In genomic region chr17:55964996-55965395, GRCm38 (mm10) we compare ENCODE assay signal across 34 mouse cellular contexts. TPM values are rescaled to one million over a fixed set of nuclear protein-coding genes. Genes with fewer than 3 reads are reported as not detected.
DNase-seq lines count a peak whose midpoint lies in the region; ATAC-seq and TF ChIP-seq lines count a peak whose summit lies in the region.
"Had no signal": no experiment of that assay in that cellular context is flagged by ENCODE, and none has a peak within 500 bp of the region (broad histone marks: within the 10 kb centered on the region; RNA-seq: fewer than 3 reads in every experiment).

No protein-coding gene starts in this region.

- TF ChIP-seq EP300 in ES-Bruce4 (IDR thresholded peaks at IDR 0.05; ENCODE audit: insufficient read depth, low read depth, low read length): no peak

- no peak overlapping the region for H3K9ac ChIP-seq in forebrain, embryonic 11.5 days (ENCODE audit: low read length)
- no peak overlapping the region for H3K9ac ChIP-seq in forebrain, embryonic 13.5 days
- H3K9ac ChIP-seq in kidney, embryonic 16.5 days (replicated peaks; ENCODE audit: low read length): no peak overlapping the region
- no peak overlapping the region for H3K9ac ChIP-seq in ES-Bruce4 (ENCODE audit: low read depth, poor library complexity, severe bottlenecking)
- H3K9ac ChIP-seq: forebrain, embryonic 12.5 days; heart, embryonic 13.5 days; hindbrain, embryonic 14.5 days; limb, embryonic 12.5 days; liver, embryonic 15.5 days; lung, embryonic 14.5 days; neural tube, embryonic 13.5 days; stomach, embryonic 15.5 days had no signal

- WGBS in forebrain, embryonic 11.5 days: 86% methylated on average over 9 of the region's 9 CpGs
- 86% methylated on average over 9 of the region's 9 CpGs for WGBS in forebrain, embryonic 13.5 days
- WGBS in kidney, embryonic 16.5 days: 91% methylated on average over 9 of the region's 9 CpGs
- WGBS in kidney, adult 2 months: 75% methylated on average over 9 of the region's 9 CpGs

- TF ChIP-seq POLR2A in kidney, adult 2 months (IDR thresholded peaks at IDR 0.05; ENCODE audit: low read depth, low read length): no peak
- TF ChIP-seq POLR2A in ES-Bruce4 (IDR thresholded peaks at IDR 0.05; ENCODE audit: insufficient read depth, low read length): no peak

- H3K4me2 ChIP-seq in forebrain, embryonic 11.5 days (ENCODE audit: low read depth, low read length, severe bottlenecking): no peak overlapping the region
- no peak overlapping the region for H3K4me2 ChIP-seq in forebrain, embryonic 13.5 days
- H3K4me2 ChIP-seq in kidney, embryonic 16.5 days (replicated peaks; ENCODE audit: low read depth, low read length): no peak overlapping the region
- H3K4me2 ChIP-seq: forebrain, embryonic 12.5 days; heart, embryonic 13.5 days; hindbrain, embryonic 14.5 days; limb, embryonic 12.5 days; liver, embryonic 15.5 days; lung, embryonic 14.5 days; midbrain, embryonic 11.5 days; neural tube, embryonic 13.5 days; stomach, embryonic 15.5 days had no signal

- ATAC-seq in forebrain, embryonic 11.5 days (replicated peaks; ENCODE audit: low FRiP score): no peak
- no peak for ATAC-seq in forebrain, embryonic 13.5 days
- ATAC-seq in kidney, embryonic 16.5 days (ENCODE audit: low FRiP score, low TSS enrichment): no peak
- ATAC-seq: Patski had no signal

- peak; percentile 45 for DNase-seq in forebrain, embryonic 11.5 days (ENCODE audit: low spot score)
- DNase-seq in kidney, adult 2 months: no peak
- peak; percentile 53 for DNase-seq in 3T3-L1 (ENCODE audit: low read depth, low spot score)
- DNase-seq in right cerebral cortex, adult 18-20 months: no peak
- DNase-seq: adrenal gland, postnatal 25 days; B cell, adult 2 months; cerebellum, adult 18-20 months; gastrocnemius, adult 2 months; gastrocnemius, postnatal 36 days; heart, postnatal 10 days; kidney, adult 9 months; lung, embryonic 14.5 days; lung, postnatal 36 days; right cerebral cortex, postnatal 25 days; thymus, adult 18-20 months; thymus, postnatal 25 days had no signal

- TF ChIP-seq CTCF in kidney, adult 2 months (conservative IDR thresholded peaks at IDR 0.05; ENCODE audit: insufficient read depth, insufficient read length, low read depth, low read length): no peak
- TF ChIP-seq CTCF in ES-Bruce4 (IDR thresholded peaks at IDR 0.05; ENCODE audit: low read depth, low read length): peak; percentile 54

- peaks cover 2% of the 10 kb centered on the region; the same call in 1 of the 2 replicates for H3K36me3 ChIP-seq in forebrain, embryonic 11.5 days (ENCODE audit: control insufficient read depth, insufficient read depth, low read length)
- peaks cover 59% of the 10 kb centered on the region for H3K36me3 ChIP-seq in forebrain, embryonic 13.5 days (ENCODE audit: poor library complexity, severe bottlenecking)
- peaks cover 37% of the 10 kb centered on the region for H3K36me3 ChIP-seq in kidney, embryonic 16.5 days (ENCODE audit: insufficient read depth, low read length)
- no peaks in the 10 kb centered on the region for H3K36me3 ChIP-seq in kidney, adult 2 months (ENCODE audit: control insufficient read depth, insufficient read depth, low read length)
- no peaks in the 10 kb centered on the region for H3K36me3 ChIP-seq in ES-Bruce4 (ENCODE audit: control insufficient read depth, insufficient read depth, low read length, poor library complexity, severe bottlenecking)

- no peaks in the 10 kb centered on the region for H3K9me3 ChIP-seq in forebrain, embryonic 11.5 days (ENCODE audit: control insufficient read depth, low read length)
- no peaks in the 10 kb centered on the region for H3K9me3 ChIP-seq in forebrain, embryonic 13.5 days (replicated peaks)
- H3K9me3 ChIP-seq in kidney, embryonic 16.5 days (ENCODE audit: low read length): no peaks in the 10 kb centered on the region
- no peaks in the 10 kb centered on the region for H3K9me3 ChIP-seq in ES-Bruce4 (replicated peaks; ENCODE audit: control insufficient read depth, insufficient read depth, low read length, poor library complexity, severe bottlenecking)
- H3K9me3 ChIP-seq: forebrain, embryonic 12.5 days; G1E; heart, embryonic 13.5 days; limb, embryonic 12.5 days; liver, embryonic 15.5 days; neural tube, embryonic 13.5 days; stomach, embryonic 15.5 days had no signal

- H3K4me1 ChIP-seq in forebrain, embryonic 11.5 days (replicated peaks; ENCODE audit: control insufficient read depth, insufficient read depth, low read length): peaks cover 8% of the 10 kb centered on the region; the same call in 1 of the 2 replicates
- peaks cover 12% of the 10 kb centered on the region for H3K4me1 ChIP-seq in forebrain, embryonic 13.5 days
- H3K4me1 ChIP-seq in kidney, embryonic 16.5 days (ENCODE audit: insufficient read depth, low read length): peaks cover 9% of the 10 kb centered on the region
- H3K4me1 ChIP-seq in kidney, adult 2 months (ENCODE audit: control insufficient read depth, insufficient read depth, low read length): peaks cover 6% of the 10 kb centered on the region; the same call in 1 of the 2 replicates
- peaks cover 2% of the 10 kb centered on the region for H3K4me1 ChIP-seq in ES-Bruce4 (ENCODE audit: control insufficient read depth, insufficient read depth, low read length)
- H3K4me1 ChIP-seq: limb, embryonic 12.5 days had no signal

- no peak overlapping the region for H3K27ac ChIP-seq in forebrain, embryonic 11.5 days (ENCODE audit: low read depth, low read length)
- no peak overlapping the region for H3K27ac ChIP-seq in forebrain, embryonic 13.5 days
- H3K27ac ChIP-seq in kidney, embryonic 16.5 days (ENCODE audit: low read length): peak overlapping the region; percentile 20; the same call in 1 of the 2 replicates
- H3K27ac ChIP-seq in kidney, adult 2 months (ENCODE audit: insufficient read depth, low read depth, low read length): no peak overlapping the region
- no peak overlapping the region for H3K27ac ChIP-seq in ES-Bruce4 (ENCODE audit: insufficient read depth, low read length)
- H3K27ac ChIP-seq: forebrain, embryonic 12.5 days; gastrocnemius, adult 2 months; heart, adult 2 months; heart, embryonic 13.5 days; hindbrain, embryonic 14.5 days; layer of hippocampus, adult 2 months; left cerebral cortex, adult 2 months; limb, embryonic 12.5 days; liver, embryonic 15.5 days; stomach, embryonic 15.5 days had no signal

- H3K4me3 ChIP-seq in forebrain, embryonic 11.5 days (ENCODE audit: low read depth, low read length): no peak overlapping the region
- H3K4me3 ChIP-seq in forebrain, embryonic 13.5 days: no peak overlapping the region
- no peak overlapping the region for H3K4me3 ChIP-seq in kidney, embryonic 16.5 days (ENCODE audit: low read length)
- no peak overlapping the region for H3K4me3 ChIP-seq in kidney, adult 2 months (ENCODE audit: insufficient read depth, low read depth, low read length)
- no peak overlapping the region for H3K4me3 ChIP-seq in ES-Bruce4 (ENCODE audit: low read depth, low read length)
- H3K4me3 ChIP-seq: erythroblast, embryonic 14.5 days; forebrain, embryonic 12.5 days; gastrocnemius, adult 2 months; heart, adult 2 months; heart, embryonic 13.5 days; layer of hippocampus, adult 2 months; left cerebral cortex, adult 2 months; limb, embryonic 12.5 days; liver, embryonic 15.5 days; neural tube, embryonic 13.5 days; stomach, embryonic 15.5 days had no signal

- no peaks in the 10 kb centered on the region for H3K27me3 ChIP-seq in forebrain, embryonic 11.5 days (ENCODE audit: control insufficient read depth, insufficient read depth, low read length)
- no peaks in the 10 kb centered on the region for H3K27me3 ChIP-seq in forebrain, embryonic 13.5 days
- H3K27me3 ChIP-seq in kidney, embryonic 16.5 days (ENCODE audit: insufficient read depth, low read length): no peaks in the 10 kb centered on the region
- H3K27me3 ChIP-seq in kidney, adult 2 months (replicated peaks; ENCODE audit: control insufficient read depth, insufficient read depth, low read length): no peaks in the 10 kb centered on the region
- no peaks in the 10 kb centered on the region for H3K27me3 ChIP-seq in ES-Bruce4 (ENCODE audit: control insufficient read depth, insufficient read depth, low read length, poor library complexity, severe bottlenecking)
- H3K27me3 ChIP-seq: forebrain, embryonic 12.5 days; limb, embryonic 12.5 days; neural tube, embryonic 13.5 days; Patski had no signal

RNA-seq across cellular contexts. Expression of gene Shd, which starts 5.3 kb away (rescaled TPM):
- polyA plus RNA-seq in forebrain, embryonic 11.5 days (2014; fragmentation: Nextera tagmentation; extraction: Ambion mirVana): 65.1 and 77.9 TPM in 2 replicates
- 102 TPM in 2 replicates for polyA plus RNA-seq in forebrain, embryonic 13.5 days (2015; fragmentation: Nextera tagmentation; extraction: Ambion mirVana)
- 41.6 and 46.0 TPM in 2 replicates for polyA plus RNA-seq in kidney, embryonic 16.5 days (2015; fragmentation: Nextera tagmentation; extraction: Ambion mirVana)
- polyA plus RNA-seq in kidney, adult 2 months (2012; rRNA removed): 22.4 and 31.3 TPM in 2 replicates
- polyA plus RNA-seq in ES-Bruce4 (2011; ENCODE audit: insufficient read depth, insufficient read length, low read depth, missing spikeins): 2.5 and 4.3 TPM in 2 replicates
- polyA plus RNA-seq: erythroblast, embryonic 14.5 days; Patski had no signal

RNA-seq across cellular contexts. Expression of gene Yju2, which starts 6.1 kb away (rescaled TPM):
- polyA plus RNA-seq in forebrain, embryonic 11.5 days (2014; fragmentation: Nextera tagmentation; extraction: Ambion mirVana): 27.4 and 28.2 TPM in 2 replicates
- polyA plus RNA-seq in forebrain, embryonic 13.5 days (2015; fragmentation: Nextera tagmentation; extraction: Ambion mirVana): 29.2 and 32.1 TPM in 2 replicates
- polyA plus RNA-seq in kidney, embryonic 16.5 days (2015; fragmentation: Nextera tagmentation; extraction: Ambion mirVana): 29.8 and 34.7 TPM in 2 replicates
- polyA plus RNA-seq in kidney, adult 2 months (2012; rRNA removed): 7.2 and 7.7 TPM in 2 replicates
- polyA plus RNA-seq in ES-Bruce4 (2011; ENCODE audit: insufficient read depth, insufficient read length, low read depth, missing spikeins): 10.7 and 11.0 TPM in 2 replicates

RNA-seq across cellular contexts. Expression of gene Ebi3, which starts 12.6 kb away (rescaled TPM):
- 2.0 and 2.1 TPM in 2 replicates for polyA plus RNA-seq in forebrain, embryonic 11.5 days (2014; fragmentation: Nextera tagmentation; extraction: Ambion mirVana)
- polyA plus RNA-seq in forebrain, embryonic 13.5 days (2015; fragmentation: Nextera tagmentation; extraction: Ambion mirVana): 2.4 and 2.6 TPM in 2 replicates
- polyA plus RNA-seq in kidney, embryonic 16.5 days (2015; fragmentation: Nextera tagmentation; extraction: Ambion mirVana): 2.1 and 2.6 TPM in 2 replicates
- polyA plus RNA-seq in kidney, adult 2 months (2012; rRNA removed): 3.1 and 3.5 TPM in 2 replicates
- polyA plus RNA-seq in ES-Bruce4 (2011; ENCODE audit: insufficient read depth, insufficient read length, low read depth, missing spikeins): not detected in 2 replicates
- polyA plus RNA-seq: Patski had no signal

RNA-seq across cellular contexts. Expression of gene Zfp119b, which starts 15.7 kb away (rescaled TPM):
- 5.5 and 8.5 TPM in 2 replicates for polyA plus RNA-seq in forebrain, embryonic 11.5 days (2014; fragmentation: Nextera tagmentation; extraction: Ambion mirVana)
- polyA plus RNA-seq in forebrain, embryonic 13.5 days (2015; fragmentation: Nextera tagmentation; extraction: Ambion mirVana): 6.6 and 7.3 TPM in 2 replicates
- 6.3 and 7.8 TPM in 2 replicates for polyA plus RNA-seq in kidney, embryonic 16.5 days (2015; fragmentation: Nextera tagmentation; extraction: Ambion mirVana)
- polyA plus RNA-seq in kidney, adult 2 months (2012; rRNA removed): 0.46 and 0.69 TPM in 2 replicates
- polyA plus RNA-seq in ES-Bruce4 (2011; ENCODE audit: insufficient read depth, insufficient read length, low read depth, missing spikeins): 7.5 and 7.8 TPM in 2 replicates
- polyA plus RNA-seq: erythroblast, embryonic 14.5 days had no signal

RNA-seq across cellular contexts. Expression of gene Fsd1, which starts 21.3 kb away (rescaled TPM):
- polyA plus RNA-seq in forebrain, embryonic 11.5 days (2014; fragmentation: Nextera tagmentation; extraction: Ambion mirVana): 61.9 and 71.1 TPM in 2 replicates
- polyA plus RNA-seq in forebrain, embryonic 13.5 days (2015; fragmentation: Nextera tagmentation; extraction: Ambion mirVana): 96.0 and 113 TPM in 2 replicates
- polyA plus RNA-seq in kidney, embryonic 16.5 days (2015; fragmentation: Nextera tagmentation; extraction: Ambion mirVana): 21.6 TPM in 2 replicates
- polyA plus RNA-seq in kidney, adult 2 months (2012; rRNA removed): 0.36 and 0.48 TPM in 2 replicates
- polyA plus RNA-seq in ES-Bruce4 (2011; ENCODE audit: insufficient read depth, insufficient read length, low read depth, missing spikeins): 22.0 and 46.7 TPM in 2 replicates
- polyA plus RNA-seq: erythroblast, embryonic 14.5 days; G1E; liver, adult 2 months had no signal

Comparison
In these comparisons a context has a peak if more than half of its experiments do, and no peak if none do; other contexts are left out.
1. DNase-seq: peak in forebrain, embryonic 11.5 days (single experiment) and 3T3-L1 (single experiment); none in kidney, adult 2 months (single experiment) and right cerebral cortex, adult 18-20 months (single experiment).